Mouse (Mus musculus): ENCODE results near the gene Dvl1.

DNA sequence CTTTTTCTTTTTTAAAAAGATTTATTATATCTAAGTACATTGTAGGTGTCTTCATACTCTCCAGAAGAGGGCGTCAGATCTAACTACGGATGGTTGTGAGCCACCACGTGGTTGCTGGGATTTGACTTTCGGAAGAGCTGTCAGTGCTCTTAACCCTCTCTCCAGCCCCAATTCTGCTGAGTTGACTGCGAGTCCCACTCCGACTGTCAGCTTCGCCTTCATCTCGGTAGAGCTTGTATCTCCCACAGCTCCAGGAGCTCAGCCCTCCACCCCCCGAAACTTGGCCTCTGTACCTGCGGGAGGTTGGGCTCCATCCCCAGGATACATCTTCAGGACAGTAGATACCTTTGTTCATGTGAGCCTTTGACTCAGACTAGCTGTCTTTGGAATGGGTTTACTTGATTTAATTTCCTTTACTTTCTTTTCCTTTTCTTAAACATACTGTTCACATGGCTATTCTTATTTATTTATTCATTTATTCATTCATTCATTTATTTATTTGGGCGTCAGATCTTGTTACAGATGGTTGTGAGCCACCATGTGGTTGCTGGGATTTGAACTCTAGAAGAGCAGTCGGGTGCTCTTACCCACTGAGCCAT, 44.4 kb upstream of the Dvl1 start, which contains the start of gene Mrpl20:
- TF ChIP-seq HCFC1 (IDR thresholded peaks at IDR 0.05; ENCODE audit: borderline replicate concordance, insufficient read depth, low read length) (no peak), ZNF384 (IDR thresholded peaks at IDR 0.05; ENCODE audit: low read depth, low read length) (no peak), ZC3H11A (IDR thresholded peaks at IDR 0.05; ENCODE audit: borderline replicate concordance, low read depth, low read length) (no peak), MAFK (IDR thresholded peaks at IDR 0.05; ENCODE audit: insufficient read depth, low read depth, low read length) (no peak), CHD2 (IDR thresholded peaks at IDR 0.05; ENCODE audit: low read depth, low read length) (no peak)

All from ES-E14 (cell line).